Mouse (Mus musculus) embryonic facial prominence, embryonic 15.5 days (tissue): ENCODE data around the gene Ccdc9b. TPM values are rescaled to one million over a fixed set of nuclear protein-coding genes. Genes with fewer than 3 reads are reported as not detected.
A peak's percentile ranks its signal among the peaks of the same experiment; 100 is the strongest.

ENCODE experiments used
- ATAC-seq: fragments of 200-750 bp; cut with Nextera tagmentation; 2 replicates; pipeline ENCODE4 v1.8.0; 2017; ENCODE audit warnings: low read depth, moderate TSS enrichment; ENCODE audit not compliant: insufficient number of reproducible peaks, low FRiP score, low TSS enrichment
- H3K27ac ChIP-seq: fragments of 300-500 bp; sonication (generic); replicated peaks from 2 replicates; pipeline ENCODE4 v1.5.1; 2015; ENCODE audit warnings: mild to moderate bottlenecking, inconsistent platforms
- H3K27me3 ChIP-seq: fragments of 300-500 bp; sonication (generic); 2 replicates; pipeline ENCODE4 v1.6.1; 2015; ENCODE audit warnings: inconsistent platforms
- H3K36me3 ChIP-seq: fragments of 300-500 bp; sonication (generic); 2 replicates; pipeline ENCODE4 v1.6.1; 2015; ENCODE audit warnings: mild to moderate bottlenecking, inconsistent platforms
- H3K4me1 ChIP-seq: fragments of 300-500 bp; sonication (generic); 2 replicates; pipeline ENCODE4 v1.6.1; 2015; ENCODE audit warnings: inconsistent platforms
- H3K4me2 ChIP-seq: fragments of 300-500 bp; sonication (generic); replicated peaks from 2 replicates; pipeline ENCODE4 v1.6.1; 2015; ENCODE audit warnings: mild to moderate bottlenecking, inconsistent platforms
- H3K4me3 ChIP-seq: fragments of 300-500 bp; sonication (generic); replicated peaks from 2 replicates; pipeline ENCODE4 v1.5.1; 2015; ENCODE audit warnings: mild to moderate bottlenecking, inconsistent platforms
- H3K9ac ChIP-seq: fragments of 300-500 bp; sonication (generic); 2 replicates; pipeline ENCODE4 v1.6.1; 2015; ENCODE audit warnings: inconsistent platforms
- H3K9me3 ChIP-seq: fragments of 300-500 bp; sonication (generic); replicated peaks from 2 replicates; pipeline ENCODE4 v1.6.1; 2016; ENCODE audit warnings: inconsistent platforms
- WGBS: fragments of 180-500 bp; shearing (Covaris S2); methylation state at CpG from one replicate; pipeline ENCODE4 v1.1.7; 2015; 5-methylcytosine and 5-hydroxymethylcytosine counted together
- polyA plus RNA-seq: library from polyadenylated mRNA; unstranded; fragments of >200 nt; fragmentation: Nextera tagmentation; extraction: Ambion mirVana; gene quantifications from 2 replicates; pipeline ENCODE4 v1.2.1, GENCODE M21; 2015

Gene Ccdc9b
- polyA plus RNA-seq, 1 experiment from 2014 or later: 2.4 TPM

- Histone ChIP-seq H3K36me3 (no peaks in the 10 kb centered on the region), H3K4me1 (peaks cover 12% of the 10 kb centered on the region), H3K27ac (no peak overlapping the region), H3K4me3 (peak overlapping the region; percentile 10), H3K9ac (no peak overlapping the region), H3K27me3 (no peaks in the 10 kb centered on the region; the same call in none of the 2 replicates), H3K4me2 (peak overlapping the region; percentile 41), H3K9me3 (no peaks in the 10 kb centered on the region)
- 25% methylated on average over 44 of the region's 44 CpGs for WGBS
- no peak; the same call in 1 of the 2 replicates for ATAC-seq
Observed at GRCm38 (mm10) chr2:118790551-118791525, 28.4 kb upstream of the Ccdc9b start.

- Histone ChIP-seq H3K36me3 (no peaks in the 10 kb centered on the region), H3K9me3 (no peaks in the 10 kb centered on the region), H3K27me3 (no peaks in the 10 kb centered on the region; the same call in none of the 2 replicates), H3K4me2 (peak overlapping the region; percentile 41), H3K4me3 (peak overlapping the region; percentile 10; the same call in 1 of the 2 replicates), H3K9ac (no peak overlapping the region), H3K27ac (no peak overlapping the region), H3K4me1 (peaks cover 12% of the 10 kb centered on the region)
- ATAC-seq: no peak
- WGBS: 57% methylated on average over 12 of the region's 12 CpGs
Observed at GRCm38 (mm10) chr2:118790221-118790550, 27.7 kb upstream of the Ccdc9b start.

DNA sequence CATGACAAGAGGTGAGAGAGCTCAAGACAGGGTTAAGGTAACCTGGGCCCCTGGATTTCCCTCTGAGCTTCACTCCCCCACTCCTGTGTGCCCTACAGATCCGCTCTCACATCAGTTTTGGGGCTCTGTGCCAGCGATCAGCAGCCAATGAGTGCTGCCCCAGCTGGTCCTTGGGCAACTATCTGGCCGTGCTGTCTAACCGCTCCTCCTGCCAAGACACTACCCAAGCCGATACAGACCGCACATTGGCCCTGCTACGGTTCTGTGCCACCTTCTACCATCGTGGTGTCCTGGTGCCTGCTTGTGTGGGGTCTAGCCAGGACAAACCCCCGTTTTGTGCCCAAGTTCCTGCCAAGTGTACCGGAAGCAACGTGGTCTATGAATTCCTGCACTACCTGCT lies 27.0 kb upstream of the Ccdc9b start:
- Histone ChIP-seq H3K9ac (no peak overlapping the region), H3K27me3 (no peaks in the 10 kb centered on the region; the same call in none of the 2 replicates), H3K9me3 (no peaks in the 10 kb centered on the region), H3K4me2 (no peak overlapping the region), H3K4me1 (peaks cover 12% of the 10 kb centered on the region), H3K27ac (no peak overlapping the region), H3K36me3 (no peaks in the 10 kb centered on the region), H3K4me3 (no peak overlapping the region)
- WGBS: 89% methylated on average over 11 of the region's 11 CpGs
- ATAC-seq: no peak

DNA sequence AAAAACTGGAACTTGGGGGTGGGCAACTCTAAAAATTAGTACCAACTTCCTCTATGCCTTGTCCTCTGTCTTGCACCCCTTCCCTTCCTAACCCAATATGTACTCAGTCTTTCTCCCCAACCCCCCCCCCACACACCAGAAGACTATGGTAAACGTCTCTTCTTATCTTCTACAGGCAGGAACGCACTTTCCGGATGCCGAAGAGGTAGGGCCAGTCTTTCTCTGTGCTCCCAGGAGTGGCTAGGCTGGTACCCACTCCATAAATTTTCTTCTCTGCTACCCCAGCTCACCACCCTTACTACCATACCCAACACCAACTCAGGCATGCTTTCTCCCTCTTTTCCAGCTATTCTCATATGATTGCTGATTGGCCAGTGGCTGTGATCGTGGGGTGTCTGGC lies 24.1 kb upstream of the Ccdc9b start:
- no peak overlapping the region for H3K4me3 ChIP-seq
- no peak overlapping the region for H3K27ac ChIP-seq
- H3K4me2 ChIP-seq: no peak overlapping the region
- ATAC-seq: no peak
- 87% methylated on average over 5 of the region's 5 CpGs for WGBS
- H3K9me3 ChIP-seq: no peaks in the 10 kb centered on the region
- H3K27me3 ChIP-seq: peaks cover 4% of the 10 kb centered on the region
- no peak overlapping the region for H3K9ac ChIP-seq
- H3K36me3 ChIP-seq: no peaks in the 10 kb centered on the region
- H3K4me1 ChIP-seq: peaks cover 12% of the 10 kb centered on the region

DNA sequence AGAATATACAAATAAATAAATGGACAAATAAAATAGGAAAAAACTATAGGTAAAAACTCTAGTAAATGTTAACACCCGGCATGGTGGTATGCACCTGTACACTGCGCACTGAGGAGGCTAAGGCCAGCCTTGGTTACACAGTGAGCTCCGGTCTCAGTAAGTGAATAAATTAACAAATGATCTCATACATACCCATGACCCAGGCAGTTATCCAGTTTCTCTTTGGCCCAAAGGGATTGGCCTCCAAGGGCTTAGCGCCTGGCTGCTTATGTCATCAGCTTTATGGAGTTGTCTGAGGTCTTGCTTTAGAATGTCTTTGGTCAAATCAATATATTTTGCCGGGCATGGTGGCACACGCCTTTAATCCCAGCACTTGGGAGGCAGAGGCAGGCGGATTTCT lies 21.2 kb upstream of the Ccdc9b start:
- no peaks in the 10 kb centered on the region for H3K36me3 ChIP-seq
- WGBS: 90% methylated on average over 7 of the region's 7 CpGs
- ATAC-seq: no peak
- H3K27me3 ChIP-seq: peaks cover 8% of the 10 kb centered on the region; the same call in 1 of the 2 replicates
- no peak overlapping the region for H3K4me2 ChIP-seq
- no peak overlapping the region for H3K9ac ChIP-seq
- no peak overlapping the region for H3K4me3 ChIP-seq
- no peak overlapping the region for H3K27ac ChIP-seq
- H3K4me1 ChIP-seq: peaks cover 13% of the 10 kb centered on the region
- H3K9me3 ChIP-seq: no peaks in the 10 kb centered on the region

DNA sequence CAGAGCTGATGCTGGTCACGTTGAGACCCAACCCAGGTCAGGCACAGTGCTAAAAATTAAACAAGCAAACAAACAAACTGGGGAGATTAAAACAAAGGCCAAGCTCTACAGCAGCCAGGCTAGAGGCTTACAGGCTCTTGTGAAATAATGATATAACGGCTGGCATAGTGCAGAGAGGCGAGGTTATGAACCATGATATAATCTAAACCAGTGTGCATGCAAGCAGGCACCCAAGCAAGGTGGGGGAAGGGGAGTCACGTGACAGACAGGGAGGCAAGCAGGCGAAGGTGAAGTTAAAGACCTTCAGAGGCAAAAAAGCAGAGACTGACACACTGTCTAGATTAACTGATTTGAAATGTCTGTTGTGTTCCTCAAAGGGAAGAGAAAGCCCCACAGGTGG lies 20.6 kb upstream of the Ccdc9b start:
- peaks cover 13% of the 10 kb centered on the region for H3K4me1 ChIP-seq
- no peak overlapping the region for H3K9ac ChIP-seq
- ATAC-seq: no peak
- no peak overlapping the region for H3K27ac ChIP-seq
- H3K4me3 ChIP-seq: no peak overlapping the region
- H3K4me2 ChIP-seq: no peak overlapping the region
- H3K9me3 ChIP-seq: no peaks in the 10 kb centered on the region
- WGBS: 31% methylated on average over 5 of the region's 5 CpGs
- peaks cover 8% of the 10 kb centered on the region; the same call in 1 of the 2 replicates for H3K27me3 ChIP-seq
- no peaks in the 10 kb centered on the region for H3K36me3 ChIP-seq

GRCm38 (mm10) chr2:118782303-118782702 lies 19.8 kb upstream of the Ccdc9b start:
- no peak overlapping the region for H3K27ac ChIP-seq
- H3K4me2 ChIP-seq: no peak overlapping the region
- H3K36me3 ChIP-seq: no peaks in the 10 kb centered on the region
- H3K4me3 ChIP-seq: no peak overlapping the region
- H3K9ac ChIP-seq: no peak overlapping the region
- no peaks in the 10 kb centered on the region for H3K9me3 ChIP-seq
- 56% methylated on average over 4 of the region's 4 CpGs for WGBS
- H3K4me1 ChIP-seq: peaks cover 13% of the 10 kb centered on the region
- ATAC-seq: no peak
- H3K27me3 ChIP-seq: peaks cover 8% of the 10 kb centered on the region; the same call in 1 of the 2 replicates

GRCm38 (mm10) chr2:118781115-118781514 lies 18.7 kb upstream of the Ccdc9b start:
- ATAC-seq: no peak
- 61% methylated on average over 1 of the region's 1 CpGs for WGBS
- no peak overlapping the region for H3K27ac ChIP-seq
- H3K4me3 ChIP-seq: no peak overlapping the region
- H3K4me2 ChIP-seq: no peak overlapping the region
- H3K27me3 ChIP-seq: peaks cover 8% of the 10 kb centered on the region; the same call in 1 of the 2 replicates
- no peaks in the 10 kb centered on the region for H3K36me3 ChIP-seq
- peaks cover 13% of the 10 kb centered on the region for H3K4me1 ChIP-seq
- H3K9me3 ChIP-seq: no peaks in the 10 kb centered on the region
- no peak overlapping the region for H3K9ac ChIP-seq

DNA sequence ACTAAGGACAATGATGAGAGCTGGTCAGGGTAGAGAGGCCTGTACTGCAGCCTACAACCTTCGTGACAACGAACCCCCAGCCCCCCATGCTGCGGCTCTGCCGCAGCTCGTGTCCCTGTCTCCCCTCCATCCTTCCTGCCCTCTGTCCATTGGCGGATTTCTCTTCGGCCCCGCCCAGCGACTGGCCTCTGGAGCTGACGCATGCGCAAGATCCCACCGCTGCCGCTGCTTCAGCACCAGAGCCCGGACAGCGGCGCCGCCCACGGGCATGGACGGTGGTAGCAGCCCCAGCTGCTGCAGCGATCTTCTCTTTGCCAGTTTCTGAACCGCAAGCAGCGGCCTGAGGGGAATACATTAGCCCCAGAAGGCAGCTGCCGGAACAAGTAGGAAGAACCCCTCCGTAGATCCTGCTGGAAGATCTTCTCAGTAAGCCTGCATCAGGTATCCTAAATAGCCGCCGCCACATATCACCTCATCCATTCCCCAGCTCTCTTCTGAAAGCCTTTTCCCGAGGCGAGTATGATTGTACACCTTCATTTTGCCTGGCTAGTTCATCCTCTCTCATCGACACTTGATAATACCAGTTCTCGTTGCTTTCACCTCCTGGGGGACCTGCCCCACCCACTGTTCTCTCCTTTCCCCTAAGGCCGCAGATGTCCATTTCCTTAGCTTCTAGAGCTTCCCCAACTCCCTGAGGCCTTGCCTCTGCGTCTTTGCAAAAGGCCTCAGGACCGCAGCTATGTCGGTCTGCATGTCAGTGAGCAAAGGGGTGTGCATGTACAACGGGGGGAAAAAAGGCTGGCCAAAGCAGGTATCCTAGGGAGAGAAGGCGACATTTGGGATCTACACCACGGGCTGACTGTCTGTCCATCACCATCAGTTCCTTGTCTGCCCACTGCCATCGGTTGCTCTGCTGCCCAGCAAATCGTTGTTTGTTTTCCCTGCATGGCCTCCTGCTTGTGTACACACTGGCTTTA lies 17.3 kb upstream of the Ccdc9b start, which contains the start of gene Disp2:
Disp2 (plus strand) TSS at position 216 of the 977 bp plus-strand sequence.
- Histone ChIP-seq H3K27me3 (peaks cover 8% of the 10 kb centered on the region; the same call in 1 of the 2 replicates), H3K36me3 (no peaks in the 10 kb centered on the region), H3K9me3 (no peaks in the 10 kb centered on the region), H3K4me2 (peak within 1 kb of the TSS; percentile 60), H3K4me1 (peaks cover 18% of the 10 kb centered on the region), H3K4me3 (peak within 1 kb of the TSS; percentile 39), H3K27ac (no peak within 1 kb of the TSS), H3K9ac (0 out of 2 replicates have a peak within 1 kb of the TSS, but pooled peaks have one; percentile 12)
- ATAC-seq: peak; percentile 86
- 10% methylated on average over 39 of the region's 39 CpGs for WGBS

- Histone ChIP-seq H3K4me3 (peak overlapping the region; percentile 39), H3K4me1 (peaks cover 18% of the 10 kb centered on the region), H3K27ac (no peak overlapping the region), H3K27me3 (peaks cover 8% of the 10 kb centered on the region; the same call in 1 of the 2 replicates), H3K36me3 (no peaks in the 10 kb centered on the region), H3K4me2 (peak overlapping the region; percentile 60), H3K9ac (0 out of 2 replicates have a peak overlapping the region, but pooled peaks have one; percentile 12), H3K9me3 (no peaks in the 10 kb centered on the region)
- ATAC-seq: no peak
- 13% methylated on average over 10 of the region's 10 CpGs for WGBS
Observed at GRCm38 (mm10) chr2:118779065-118779464, 16.6 kb upstream of the Ccdc9b start.
